Mouse (Mus musculus) CH12F3 (cell line): Measurements from ENCODE around the gene Ttc25.
"Not testable (repeated sequence)": the region's sequence is repeated elsewhere in the genome, so short reads cannot be mapped to it uniquely, and the experiment has no call there.

Source experiments
- in situ Hi-C: fragments of 300-500 bp; cut with MboI; formaldehyde crosslinking; loops from 2 replicates; pipeline ENCODE4 v1.14.3; 2020; ENCODE audit warnings: low sequenced_read_pairs

Gene Ttc25

GRCm38 (mm10) chr11:100569789-100570188 is 24.4 kb downstream of the Ttc25 start:
- in situ Hi-C loops: loop anchor here (5.0 kb wide), 1 partner anchor 128 kb away; no protein-coding TSS in a partner anchor

GRCm38 (mm10) chr11:100570430-100571201 is 25.2 kb downstream of the Ttc25 start:
- in situ Hi-C loops: loop anchor here (5.0 kb wide), 1 partner anchor 127 kb away; no protein-coding TSS in a partner anchor

- in situ Hi-C loops: loop anchor here (5.0 kb wide), 1 partner anchor 126 kb away; no protein-coding TSS in a partner anchor
Observed at GRCm38 (mm10) chr11:100571202-100571567, 25.8 kb downstream of the Ttc25 start.

GRCm38 (mm10) chr11:100574188-100574587 is 28.8 kb downstream of the Ttc25 start:
- in situ Hi-C loops: loop anchor here (5.0 kb wide), 1 partner anchor 123 kb away; no protein-coding TSS in a partner anchor

- in situ Hi-C loops: loop anchor here (5.0 kb wide), 1 partner anchor 122 kb away; no protein-coding TSS in a partner anchor
Observed at GRCm38 (mm10) chr11:100574708-100575483, 29.5 kb downstream of the Ttc25 start, which contains the start of gene Cnp. Gene Cnp, plus strand, starts transcription at chr11:100574904.

- in situ Hi-C loops: no loop called here
Observed at GRCm38 (mm10) chr11:100575484-100575855, 30.1 kb downstream of the Ttc25 start.

GRCm38 (mm10) chr11:100576256-100576655 is 30.8 kb downstream of the Ttc25 start:
- in situ Hi-C loops: no loop called here

- in situ Hi-C loops: no loop called here
Observed at GRCm38 (mm10) chr11:100577852-100578599, 32.6 kb downstream of the Ttc25 start.

- in situ Hi-C loops: no loop called here
Observed at GRCm38 (mm10) chr11:100579116-100579799, 33.9 kb downstream of the Ttc25 start.

- in situ Hi-C loops: no loop called here
Observed at GRCm38 (mm10) chr11:100580275-100580674, 34.9 kb downstream of the Ttc25 start.

- in situ Hi-C loops: no loop called here
Observed at GRCm38 (mm10) chr11:100581756-100582155, 36.3 kb downstream of the Ttc25 start.

- in situ Hi-C loops: not testable (repeated sequence)
Observed at GRCm38 (mm10) chr11:100582413-100582812, 37.0 kb downstream of the Ttc25 start.

GRCm38 (mm10) chr11:100582836-100583235 is 37.4 kb downstream of the Ttc25 start:
- in situ Hi-C loops: no loop called here

GRCm38 (mm10) chr11:100584561-100584961 is 39.2 kb downstream of the Ttc25 start:
- in situ Hi-C loops: no loop called here

GRCm38 (mm10) chr11:100585148-100585547 is 39.7 kb downstream of the Ttc25 start:
- in situ Hi-C loops: no loop called here

- in situ Hi-C loops: no loop called here
Observed at GRCm38 (mm10) chr11:100588462-100588861, 43.1 kb downstream of the Ttc25 start.

GRCm38 (mm10) chr11:100592346-100593046 is 47.1 kb downstream of the Ttc25 start:
- in situ Hi-C loops: no loop called here

- in situ Hi-C loops: no loop called here
Observed at GRCm38 (mm10) chr11:100594608-100595007, 49.2 kb downstream of the Ttc25 start.

GRCm38 (mm10) chr11:100595533-100595932 is 50.1 kb downstream of the Ttc25 start:
- in situ Hi-C loops: no loop called here

- in situ Hi-C loops: no loop called here
Observed at GRCm38 (mm10) chr11:100598074-100598473, 52.7 kb downstream of the Ttc25 start.
